Mouse (Mus musculus) liver, adult 2 months (tissue): ENCODE measurements around the gene Plekhg1.

Experiments used
- CTCF ChIP-seq: fragments of 200-500 bp; IDR thresholded peaks from 2 replicates; pipeline ENCODE4 v1.5.1; 2011; ENCODE audit warnings: low read depth, low read length, control low read depth
- POLR2A ChIP-seq: fragments of 200-500 bp; IDR thresholded peaks from 2 replicates; pipeline ENCODE4 v1.6.1; 2011; ENCODE audit warnings: low read length, control low read depth; ENCODE audit not compliant: insufficient read depth; ENCODE audit errors: extremely low read depth

GRCm38 (mm10) chr10:3830618-3831017 is 90.5 kb downstream of the Plekhg1 start:
- no peak for TF ChIP-seq CTCF
- no peak for TF ChIP-seq POLR2A
